Mouse (Mus musculus): ENCODE data around the gene Slc17a2. TPM values are rescaled to one million over a fixed set of nuclear protein-coding genes. Genes with fewer than 3 reads are reported as not detected.
A peak's percentile ranks its signal among the peaks of the same experiment; 100 is the strongest.
"Not testable (repeated sequence)": the region's sequence is repeated elsewhere in the genome, so short reads cannot be mapped to it uniquely, and the experiment has no call there.

Gene Slc17a2
- polyA plus RNA-seq, 1 experiment from 2014 or later = 0.39 TPM

DNA sequence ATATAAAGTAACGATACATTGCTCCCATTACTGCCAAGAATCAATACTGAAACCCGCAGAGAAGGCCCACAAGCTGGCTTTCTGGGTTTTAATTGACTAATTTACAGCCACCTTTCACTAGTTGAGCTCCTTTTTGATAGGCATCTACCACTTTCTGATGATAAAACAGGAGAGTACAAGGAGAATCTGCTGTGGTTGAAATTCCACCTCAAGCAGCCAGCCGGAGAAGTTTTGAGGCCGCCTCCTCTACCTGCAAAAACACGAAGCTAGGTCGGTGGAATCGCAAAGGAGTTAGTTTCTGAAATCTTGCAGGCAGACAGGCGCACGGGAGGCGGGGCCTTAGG lies 43.6 kb upstream of the Slc17a2 start:
- Histone ChIP-seq H3K27me3 (ENCODE audit: insufficient read depth, low read length) (no peaks in the 10 kb centered on the region), H3K4me2 (replicated peaks; ENCODE audit: low read depth, low read length) (peak overlapping the region; percentile 90), H3K9me3 (ENCODE audit: low read length) (no peaks in the 10 kb centered on the region), H3K36me3 (ENCODE audit: insufficient read depth, low read length) (no peaks in the 10 kb centered on the region), H3K27ac (ENCODE audit: low read length) (peak overlapping the region; percentile 99), H3K4me1 (ENCODE audit: insufficient read depth, low read length) (peaks cover 24% of the 10 kb centered on the region), H3K9ac (replicated peaks; ENCODE audit: low read length) (peak overlapping the region; percentile 68), H3K4me3 (ENCODE audit: low read length) (peak overlapping the region; percentile 70)
- WGBS = under 1% methylated on average over 10 of the region's 10 CpGs
- no peak for ATAC-seq (ENCODE audit: low FRiP score, low TSS enrichment)

DNA sequence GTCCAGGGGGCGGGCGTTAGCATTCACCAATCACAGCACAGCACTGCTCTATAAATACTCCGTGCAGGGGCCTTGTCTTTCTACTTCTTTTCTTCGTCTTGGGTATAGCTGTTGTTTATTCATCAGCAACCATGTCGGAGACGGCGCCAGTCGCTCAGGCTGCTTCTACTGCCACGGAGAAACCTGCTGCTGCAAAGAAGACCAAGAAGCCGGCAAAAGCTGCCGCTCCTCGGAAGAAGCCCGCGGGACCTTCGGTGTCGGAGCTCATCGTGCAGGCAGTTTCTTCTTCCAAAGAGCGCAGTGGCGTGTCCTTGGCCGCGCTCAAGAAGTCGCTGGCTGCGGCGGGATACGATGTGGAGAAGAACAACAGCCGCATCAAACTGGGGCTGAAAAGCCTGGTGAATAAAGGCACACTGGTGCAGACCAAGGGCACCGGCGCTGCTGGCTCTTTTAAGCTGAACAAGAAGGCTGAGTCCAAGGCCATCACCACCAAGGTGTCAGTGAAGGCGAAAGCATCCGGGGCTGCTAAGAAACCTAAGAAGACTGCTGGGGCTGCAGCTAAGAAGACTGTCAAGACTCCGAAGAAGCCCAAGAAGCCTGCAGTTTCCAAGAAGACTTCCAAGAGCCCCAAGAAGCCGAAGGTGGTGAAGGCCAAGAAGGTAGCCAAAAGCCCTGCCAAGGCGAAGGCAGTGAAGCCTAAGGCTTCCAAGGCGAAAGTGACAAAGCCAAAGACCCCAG lies 43.0 kb upstream of the Slc17a2 start, which contains the start of gene Hist1h1a:
TSS of gene Hist1h1a (plus strand) at position 81 of the 738 bp plus-strand sequence.
- Histone ChIP-seq H3K4me2 (replicated peaks; ENCODE audit: low read depth, low read length) (peak within 1 kb of the TSS; percentile 90), H3K27ac (ENCODE audit: low read length) (peak within 1 kb of the TSS; percentile 99)
- ATAC-seq (ENCODE audit: low FRiP score, low TSS enrichment) = peak; percentile 79

DNA sequence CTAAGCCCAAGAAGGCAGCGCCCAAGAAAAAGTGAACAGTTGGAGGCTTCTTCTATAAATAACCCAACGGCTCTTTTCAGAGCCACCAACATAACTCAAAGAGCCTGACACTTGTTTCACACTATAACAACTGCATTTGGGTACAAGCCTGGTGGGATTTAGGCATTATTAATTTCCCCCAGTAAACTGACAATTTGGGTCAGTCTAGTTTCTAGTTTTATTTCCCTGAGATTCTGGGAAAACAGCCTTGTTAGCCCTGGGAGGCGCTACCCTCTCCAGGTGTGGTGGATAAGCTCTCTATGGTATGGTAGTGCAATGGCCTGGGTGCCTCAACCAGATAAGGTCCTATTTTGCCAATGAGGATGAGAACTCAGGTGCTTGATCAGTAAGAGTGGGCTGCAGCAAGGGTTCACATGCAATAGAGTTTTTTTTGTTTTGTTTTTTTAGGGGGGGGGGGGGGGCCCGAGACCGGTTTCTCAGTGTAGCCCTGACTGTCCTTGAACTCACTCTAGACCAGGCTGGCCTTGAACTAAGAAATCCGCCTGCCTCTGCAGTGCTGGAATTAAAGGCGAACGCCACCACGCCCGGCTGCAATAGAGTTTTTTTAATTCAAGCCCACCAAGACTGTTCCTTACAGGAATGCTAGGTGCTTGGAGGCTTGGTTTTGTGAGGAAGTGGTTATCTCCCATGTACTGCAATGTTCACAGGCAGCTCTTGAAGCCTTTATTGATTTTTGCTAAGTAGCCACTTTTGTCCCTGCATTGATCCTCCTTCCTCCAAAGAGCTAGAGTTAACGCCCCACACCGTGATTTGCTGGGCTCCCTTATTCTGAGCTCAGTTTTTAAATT lies 42.2 kb upstream of the Slc17a2 start:
- Histone ChIP-seq H3K9me3 (ENCODE audit: low read length) (no peaks in the 10 kb centered on the region), H3K4me1 (ENCODE audit: insufficient read depth, low read length) (peaks cover 24% of the 10 kb centered on the region), H3K36me3 (ENCODE audit: insufficient read depth, low read length) (no peaks in the 10 kb centered on the region), H3K4me2 (replicated peaks; ENCODE audit: low read depth, low read length) (peak overlapping the region; percentile 90), H3K27me3 (ENCODE audit: insufficient read depth, low read length) (no peaks in the 10 kb centered on the region), H3K4me3 (ENCODE audit: low read length) (peak overlapping the region; percentile 70), H3K27ac (ENCODE audit: low read length) (peak overlapping the region; percentile 99), H3K9ac (replicated peaks; ENCODE audit: low read length) (peak overlapping the region; percentile 83)
- ATAC-seq (ENCODE audit: low FRiP score, low TSS enrichment) = no peak
- WGBS = 42% methylated on average over 12 of the region's 12 CpGs

More for the DNA sequence above, 43.0 kb upstream of the Slc17a2 start, which contains the start of gene Hist1h1a:
- H3K4me3 ChIP-seq (ENCODE audit: low read length) = peak within 1 kb of the TSS; percentile 70
- H3K27me3 ChIP-seq (ENCODE audit: insufficient read depth, low read length) = no peaks in the 10 kb centered on the region
- H3K4me1 ChIP-seq (ENCODE audit: insufficient read depth, low read length) = peaks cover 24% of the 10 kb centered on the region
- H3K9ac ChIP-seq (replicated peaks; ENCODE audit: low read length) = peak within 1 kb of the TSS; percentile 83
- H3K9me3 ChIP-seq (ENCODE audit: low read length) = no peaks in the 10 kb centered on the region
- no peaks in the 10 kb centered on the region for H3K36me3 ChIP-seq (ENCODE audit: insufficient read depth, low read length)
- 2% methylated on average over 34 of the region's 34 CpGs for WGBS

DNA sequence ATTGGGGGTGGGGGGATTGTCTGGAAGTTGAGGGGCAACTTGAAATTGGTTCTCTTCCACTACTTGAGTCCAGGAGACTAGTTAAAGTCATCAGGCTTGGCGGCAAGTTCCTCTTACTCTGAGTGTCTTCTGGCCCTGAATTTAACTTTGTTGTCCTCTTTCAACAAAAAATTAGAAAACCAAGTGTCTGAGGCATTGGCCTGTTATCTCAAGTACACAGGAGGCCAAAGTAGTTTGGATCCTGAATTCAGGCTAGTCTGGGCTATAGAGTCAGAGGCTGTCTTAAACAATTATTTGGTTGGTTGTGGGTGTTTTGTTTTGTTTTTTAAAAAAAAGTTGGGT lies 41.6 kb upstream of the Slc17a2 start:
- H3K4me2 ChIP-seq (replicated peaks; ENCODE audit: low read depth, low read length) = 0 out of 2 replicates have a peak overlapping the region, but pooled peaks have one; percentile 90
- H3K9ac ChIP-seq (replicated peaks; ENCODE audit: low read length) = no peak overlapping the region
- H3K9me3 ChIP-seq (ENCODE audit: low read length) = no peaks in the 10 kb centered on the region
- H3K27ac ChIP-seq (ENCODE audit: low read length) = no peak overlapping the region
- H3K4me3 ChIP-seq (ENCODE audit: low read length) = no peak overlapping the region
- 64% methylated on average over 1 of the region's 1 CpGs for WGBS
- ATAC-seq (ENCODE audit: low FRiP score, low TSS enrichment) = no peak
- H3K4me1 ChIP-seq (ENCODE audit: insufficient read depth, low read length) = peaks cover 20% of the 10 kb centered on the region
- no peaks in the 10 kb centered on the region for H3K36me3 ChIP-seq (ENCODE audit: insufficient read depth, low read length)
- no peaks in the 10 kb centered on the region for H3K27me3 ChIP-seq (ENCODE audit: insufficient read depth, low read length)

DNA sequence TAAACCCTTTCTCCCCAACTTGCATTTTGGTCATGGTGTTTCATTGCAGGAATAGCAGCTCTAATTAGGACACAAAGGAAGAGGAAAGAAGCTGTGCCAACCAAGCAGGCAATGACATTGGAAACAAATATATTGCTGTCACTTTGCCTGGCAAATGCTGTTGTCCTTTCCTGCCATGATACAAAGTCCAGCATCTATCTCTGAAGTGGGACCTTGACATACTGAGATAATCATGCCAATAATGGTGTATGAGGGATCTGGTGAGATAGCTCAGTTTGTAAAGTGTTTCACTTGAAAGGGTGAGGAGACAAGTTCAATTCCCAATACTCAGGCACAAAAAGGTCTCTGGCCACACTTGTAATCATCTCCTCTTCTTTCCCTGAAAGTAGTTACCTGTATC lies 40.0 kb upstream of the Slc17a2 start:
- H3K27ac ChIP-seq (ENCODE audit: low read length) = no peak overlapping the region
- no peaks in the 10 kb centered on the region for H3K36me3 ChIP-seq (ENCODE audit: insufficient read depth, low read length)
- H3K9ac ChIP-seq (replicated peaks; ENCODE audit: low read length) = no peak overlapping the region
- H3K27me3 ChIP-seq (ENCODE audit: insufficient read depth, low read length) = no peaks in the 10 kb centered on the region
- no peak overlapping the region for H3K4me2 ChIP-seq (replicated peaks; ENCODE audit: low read depth, low read length)
- ATAC-seq (ENCODE audit: low FRiP score, low TSS enrichment) = no peak
- H3K4me1 ChIP-seq (ENCODE audit: insufficient read depth, low read length) = peaks cover 16% of the 10 kb centered on the region
- H3K9me3 ChIP-seq (ENCODE audit: low read length) = no peaks in the 10 kb centered on the region
- no peak overlapping the region for H3K4me3 ChIP-seq (ENCODE audit: low read length)

DNA sequence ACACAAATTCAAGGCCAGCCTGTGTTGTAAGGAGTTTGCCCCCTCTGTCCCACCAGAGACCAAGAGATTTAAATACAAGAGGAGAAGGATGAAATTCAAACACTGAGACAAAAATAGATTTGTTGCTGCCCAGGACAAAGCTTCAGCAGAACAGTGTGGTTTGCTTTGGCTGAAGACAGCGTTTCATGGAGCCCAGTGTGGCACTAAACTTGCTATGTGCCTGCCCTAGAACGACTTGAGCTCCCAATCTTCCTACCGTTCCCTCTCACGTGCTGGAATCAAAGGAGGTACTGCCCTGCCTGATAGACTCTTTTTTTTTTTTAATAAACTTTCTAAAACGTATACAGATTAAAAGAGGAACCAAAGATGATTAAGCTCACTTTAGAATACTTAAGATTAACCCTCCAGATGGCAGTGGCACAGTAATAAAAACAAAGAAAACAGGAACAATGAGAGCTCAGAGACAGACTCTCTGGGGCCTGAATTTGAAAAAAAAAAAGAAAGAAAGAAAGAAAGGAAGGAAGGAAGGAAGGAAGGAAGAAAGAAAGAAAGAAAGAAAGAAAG lies 37.9 kb upstream of the Slc17a2 start:
- ATAC-seq (ENCODE audit: low FRiP score, low TSS enrichment) = no peak
- no peak overlapping the region for H3K4me2 ChIP-seq (replicated peaks; ENCODE audit: low read depth, low read length)
- H3K27ac ChIP-seq (ENCODE audit: low read length) = no peak overlapping the region
- no peaks in the 10 kb centered on the region for H3K36me3 ChIP-seq (ENCODE audit: insufficient read depth, low read length)
- H3K9ac ChIP-seq (replicated peaks; ENCODE audit: low read length) = no peak overlapping the region
- H3K4me3 ChIP-seq (ENCODE audit: low read length) = no peak overlapping the region
- no peaks in the 10 kb centered on the region for H3K27me3 ChIP-seq (ENCODE audit: insufficient read depth, low read length)
- H3K9me3 ChIP-seq (ENCODE audit: low read length) = no peaks in the 10 kb centered on the region
- peaks cover 7% of the 10 kb centered on the region for H3K4me1 ChIP-seq (ENCODE audit: insufficient read depth, low read length)
- WGBS = 58% methylated on average over 5 of the region's 5 CpGs

DNA sequence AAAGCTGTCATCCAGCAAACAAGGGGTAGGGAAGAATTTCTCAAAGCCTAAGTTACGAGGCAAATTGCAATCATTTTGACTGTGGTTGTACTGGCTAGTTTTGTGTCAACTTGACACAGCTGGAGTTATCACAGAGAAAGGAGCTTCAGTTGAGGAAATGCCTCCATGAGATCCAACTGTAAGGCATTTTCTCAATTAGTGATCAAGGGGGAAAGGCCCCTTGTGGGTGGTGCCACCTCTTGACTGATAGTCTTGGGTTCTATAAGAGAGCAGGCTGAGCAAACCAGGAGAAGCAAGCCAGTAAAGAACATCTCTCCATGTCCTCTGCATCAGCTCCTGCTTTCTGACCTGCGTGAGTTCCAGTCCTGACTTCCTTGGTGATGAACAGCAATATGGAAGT lies 37.2 kb upstream of the Slc17a2 start, which contains the start of gene Trim38:
TSS of gene Trim38 (plus strand) at position 301 of the 400 bp plus-strand sequence.
- not testable (repeated sequence) for H3K27me3 ChIP-seq (ENCODE audit: insufficient read depth, low read length); H3K36me3 ChIP-seq (ENCODE audit: insufficient read depth, low read length); H3K4me3 ChIP-seq (ENCODE audit: low read length); ATAC-seq (ENCODE audit: low FRiP score, low TSS enrichment); H3K4me1 ChIP-seq (ENCODE audit: insufficient read depth, low read length); H3K4me2 ChIP-seq (replicated peaks; ENCODE audit: low read depth, low read length); H3K27ac ChIP-seq (ENCODE audit: low read length); H3K9ac ChIP-seq (replicated peaks; ENCODE audit: low read length); H3K9me3 ChIP-seq (ENCODE audit: low read length)
- 88% methylated on average over 2 of the region's 2 CpGs for WGBS

DNA sequence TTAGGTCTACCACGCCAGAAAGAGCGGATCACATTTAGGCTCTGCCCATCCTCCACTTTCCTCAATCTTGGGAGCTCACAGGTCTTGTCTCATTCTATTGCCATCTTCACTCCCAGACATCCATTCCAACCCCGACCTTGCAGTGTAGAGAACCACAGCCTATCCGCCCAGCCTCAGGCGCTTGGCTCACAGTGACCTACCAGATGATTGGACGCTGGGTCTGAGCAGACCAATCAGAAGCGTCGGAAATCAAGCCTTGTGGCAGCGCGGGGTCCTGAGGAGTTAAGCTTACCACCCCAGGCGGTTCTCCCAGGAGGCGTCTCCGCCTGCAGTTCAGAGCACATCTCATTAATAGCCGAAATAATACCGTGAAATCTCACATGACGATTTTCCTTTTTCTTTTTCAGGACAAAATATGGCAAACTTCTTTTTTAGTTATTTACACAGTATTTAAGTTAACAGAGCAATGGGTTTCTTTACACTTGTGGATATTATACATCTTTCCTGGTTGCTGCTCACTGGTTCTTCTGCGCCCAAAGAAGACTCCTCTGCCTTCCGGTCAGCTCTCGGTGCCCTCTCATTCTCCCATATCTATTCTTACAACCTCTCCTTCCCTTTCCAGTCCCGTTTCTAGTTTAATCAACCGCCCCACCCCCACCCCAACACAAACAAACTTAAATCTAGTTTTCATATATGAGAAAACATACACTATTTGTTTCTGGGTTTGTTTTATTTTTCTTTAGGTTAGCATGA lies 34.1 kb upstream of the Slc17a2 start:
- H3K9me3 ChIP-seq (ENCODE audit: low read length) = no peaks in the 10 kb centered on the region
- 28% methylated on average over 21 of the region's 21 CpGs for WGBS
- no peak overlapping the region for H3K9ac ChIP-seq (replicated peaks; ENCODE audit: low read length)
- H3K27me3 ChIP-seq (ENCODE audit: insufficient read depth, low read length) = no peaks in the 10 kb centered on the region
- peak overlapping the region; percentile 36 for H3K4me2 ChIP-seq (replicated peaks; ENCODE audit: low read depth, low read length)
- H3K4me3 ChIP-seq (ENCODE audit: low read length) = peak overlapping the region; percentile 31
- no peak overlapping the region for H3K27ac ChIP-seq (ENCODE audit: low read length)
- ATAC-seq (ENCODE audit: low FRiP score, low TSS enrichment) = peak; percentile 93
- H3K36me3 ChIP-seq (ENCODE audit: insufficient read depth, low read length) = no peaks in the 10 kb centered on the region
- no peaks in the 10 kb centered on the region for H3K4me1 ChIP-seq (ENCODE audit: insufficient read depth, low read length)

DNA sequence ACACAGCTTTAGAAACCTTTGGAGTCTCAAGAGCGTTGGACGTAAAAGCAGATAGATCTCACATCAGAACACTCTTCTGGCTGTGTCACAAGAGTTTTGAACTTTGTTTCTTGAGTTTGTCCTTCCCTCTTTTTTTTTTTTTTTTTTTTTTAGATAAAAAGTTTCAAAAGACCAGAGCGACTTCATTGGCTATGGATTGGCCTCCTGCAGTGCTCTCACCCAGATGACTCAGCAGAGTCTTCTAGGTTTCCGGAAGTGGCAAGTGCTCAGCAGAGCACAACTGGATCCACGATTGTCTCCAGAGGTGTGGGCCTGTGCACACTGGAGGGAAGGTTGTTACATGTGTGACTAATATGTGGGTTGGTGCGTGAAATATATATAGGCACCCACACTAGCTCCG lies 28.5 kb upstream of the Slc17a2 start:
- Histone ChIP-seq H3K27me3 (ENCODE audit: insufficient read depth, low read length) (no peaks in the 10 kb centered on the region), H3K27ac (ENCODE audit: low read length) (no peak overlapping the region), H3K4me2 (replicated peaks; ENCODE audit: low read depth, low read length) (no peak overlapping the region), H3K4me3 (ENCODE audit: low read length) (no peak overlapping the region), H3K9me3 (ENCODE audit: low read length) (no peaks in the 10 kb centered on the region), H3K36me3 (ENCODE audit: insufficient read depth, low read length) (no peaks in the 10 kb centered on the region), H3K4me1 (ENCODE audit: insufficient read depth, low read length) (no peaks in the 10 kb centered on the region), H3K9ac (replicated peaks; ENCODE audit: low read length) (no peak overlapping the region)
- ATAC-seq (ENCODE audit: low FRiP score, low TSS enrichment) = no peak
- WGBS = 93% methylated on average over 7 of the region's 7 CpGs
